Mouse (Mus musculus) ES-E14 (cell line): ENCODE results near the gene Rbms1. TPM values are rescaled to one million over a fixed set of nuclear protein-coding genes. Genes with fewer than 3 reads are reported as not detected.

Experiments used
- DNase-seq: peaks from one replicate; pipeline ENCODE4 v3.0.0-alpha.2; 2013; ENCODE audit warnings: low read depth, low spot score
- H3K27ac ChIP-seq: 2 replicates; pipeline ENCODE4 v1.5.1; 2012; ENCODE audit warnings: low read depth, mild to moderate bottlenecking, low read length, moderate library complexity, mixed read lengths; ENCODE audit not compliant: poor library complexity, insufficient read depth, severe bottlenecking
- H3K36me3 ChIP-seq: 2 replicates; pipeline ENCODE4 v1.6.1; 2012; ENCODE audit warnings: mild to moderate bottlenecking, low read length, moderate library complexity, mixed read lengths; ENCODE audit not compliant: control insufficient read depth, poor library complexity, insufficient read depth, severe bottlenecking
- H3K4me1 ChIP-seq, 2 experiments: fragments of 150-350 bp in 1 of 2; sonication (generic) in 1 of 2; 2 replicates each; pipeline ENCODE4 v1.6.1; 2012; ENCODE audit warnings: low read length in 2 of 2, mild to moderate bottlenecking in 1 of 2, mixed read lengths in 1 of 2; ENCODE audit not compliant: control insufficient read depth in 2 of 2, insufficient read depth in 2 of 2, poor library complexity in 1 of 2
- H3K4me3 ChIP-seq, 2 experiments: fragments of 150-350 bp in 1 of 2; sonication (generic) in 1 of 2; 2 replicates each; pipeline ENCODE4 v1.5.1; 2012; ENCODE audit warnings: low read length in 2 of 2, low read depth in 1 of 2, mild to moderate bottlenecking in 1 of 2, mixed read lengths in 1 of 2; ENCODE audit not compliant: insufficient read depth in 1 of 2, poor library complexity in 1 of 2, severe bottlenecking in 1 of 2
- H3K9ac ChIP-seq: 2 replicates; pipeline ENCODE4 v1.6.1; 2012; ENCODE audit warnings: low read depth, mild to moderate bottlenecking, low read length, mixed read lengths; ENCODE audit not compliant: poor library complexity, insufficient read depth, severe bottlenecking
- H3K9me3 ChIP-seq: fragments of 150-350 bp; sonication (generic); 2 replicates; pipeline ENCODE4 v1.6.1; 2012; ENCODE audit warnings: low read depth, mild to moderate bottlenecking, low read length; ENCODE audit not compliant: control insufficient read depth, insufficient read depth
- CHD2 ChIP-seq: IDR thresholded peaks from 2 replicates; pipeline ENCODE4 v1.6.1; 2014; ENCODE audit warnings: mild to moderate bottlenecking, low read depth, low read length, inconsistent platforms
- HCFC1 ChIP-seq: IDR thresholded peaks from 2 replicates; pipeline ENCODE4 v1.6.1; 2012; ENCODE audit warnings: low read length, inconsistent platforms, borderline replicate concordance; ENCODE audit not compliant: insufficient read depth
- MAFK ChIP-seq: IDR thresholded peaks from 2 replicates; pipeline ENCODE4 v1.6.1; 2014; ENCODE audit warnings: mild to moderate bottlenecking, low read depth, low read length, inconsistent platforms; ENCODE audit not compliant: insufficient read depth
- ZC3H11A ChIP-seq: IDR thresholded peaks from 2 replicates; pipeline ENCODE4 v1.6.1; 2012; ENCODE audit warnings: low read depth, mild to moderate bottlenecking, inconsistent platforms, low read length, borderline replicate concordance
- ZNF384 ChIP-seq: IDR thresholded peaks from 2 replicates; pipeline ENCODE4 v1.6.1; 2012; ENCODE audit warnings: low read depth, low read length, inconsistent platforms
- in situ Hi-C, 2 experiments: fragments of 600-800 bp; cut with MboI; formaldehyde crosslinking; loops; one replicate each; pipeline ENCODE4 v1.15.1; 2025; ENCODE audit warnings: low sequenced_read_pairs in 2 of 2, inconsistent platforms in 1 of 2; ENCODE audit not compliant: unreplicated experiment in 2 of 2
- total RNA-seq: library from RNA; depleted of rRNA; stranded (reverse); fragments of 300-350 nt; gene quantifications from 2 replicates; pipeline ENCODE4 v1.2.3, GENCODE M21; 2012

Rbms1 gene
- total RNA-seq, 1 experiment = 45.6 TPM

DNA sequence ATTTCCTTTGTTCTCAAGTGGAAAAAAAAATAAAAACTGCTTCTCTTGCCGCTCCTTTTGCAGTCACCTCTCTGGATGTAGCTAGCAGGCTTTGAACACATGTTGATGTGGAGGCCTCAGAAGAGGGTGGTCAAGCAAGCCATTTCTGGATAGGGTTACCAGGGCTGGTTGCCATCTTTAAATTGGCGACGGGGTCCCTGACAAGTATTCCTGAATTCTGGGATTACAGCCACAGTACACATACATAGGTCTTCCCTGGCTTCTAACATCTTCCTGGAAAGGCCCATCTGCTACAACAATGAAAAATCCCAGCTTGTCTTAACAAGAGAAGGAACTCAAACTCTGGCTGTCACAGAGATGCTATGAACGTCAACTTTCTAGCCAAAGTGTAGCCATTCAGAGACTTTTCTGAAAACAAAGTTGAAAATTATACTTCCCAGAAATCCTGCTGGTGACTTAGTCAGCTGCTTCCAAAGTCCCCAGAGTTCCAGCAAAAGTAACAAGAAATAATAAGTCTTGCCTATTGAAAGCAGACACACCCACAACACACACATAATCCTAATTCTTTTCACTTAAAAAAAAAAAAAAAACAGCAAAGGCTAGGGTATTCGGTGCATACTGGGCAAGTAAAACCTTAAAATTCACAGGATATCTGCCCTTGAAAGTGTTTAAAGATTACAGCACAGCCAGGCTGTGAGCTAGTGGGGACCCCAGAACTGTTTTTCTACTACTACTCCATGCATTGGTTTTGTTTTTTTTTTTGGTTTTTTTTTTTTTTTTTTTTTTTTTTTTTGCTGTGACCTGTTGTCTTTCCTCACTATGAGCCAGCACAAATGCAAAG is 80.6 kb downstream of the Rbms1 start:
- no peak overlapping the region for H3K9ac ChIP-seq
- no peak for DNase-seq
- H3K4me1 ChIP-seq = peaks cover 3 to 4% of the 10 kb centered on the region in 2 experiments; a peak in 1 of 4 replicates
- H3K36me3 ChIP-seq = no peaks in the 10 kb centered on the region
- in situ Hi-C loops = no loop called here
- H3K4me3 ChIP-seq = peak overlapping the region in 1 of 2 experiments; percentile 92; a peak in 1 of 4 replicates
- TF ChIP-seq MAFK = no peak
- TF ChIP-seq ZNF384 = peak; percentile 74
- H3K9me3 ChIP-seq = no peaks in the 10 kb centered on the region
- no peak overlapping the region for H3K27ac ChIP-seq

DNA sequence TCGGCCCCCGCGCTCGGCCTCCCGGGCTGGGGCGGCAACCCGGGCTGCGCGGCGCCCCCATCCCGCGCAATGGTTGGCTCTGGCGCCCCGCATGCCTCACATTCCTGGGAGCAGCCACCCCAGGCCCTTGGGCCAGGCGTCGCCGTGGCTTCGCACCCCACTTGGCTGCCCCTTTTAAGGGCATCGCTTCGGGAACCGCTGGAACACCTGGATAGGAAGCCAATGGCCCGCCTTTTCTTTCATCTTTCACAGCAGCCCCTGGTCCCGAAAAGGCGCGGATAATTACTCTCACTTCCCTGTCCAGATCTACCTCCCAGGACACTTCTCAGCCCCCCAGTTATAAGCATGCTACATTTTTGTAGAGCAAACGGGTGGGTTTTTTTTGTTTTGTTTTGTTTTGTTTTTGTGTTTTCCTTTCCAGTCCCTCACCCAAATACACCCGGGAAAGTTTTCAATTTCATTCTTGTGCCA is 81.4 kb downstream of the Rbms1 start:
- no peak for DNase-seq
- in situ Hi-C loops = no loop called here
- H3K4me1 ChIP-seq = peaks cover 3 to 7% of the 10 kb centered on the region in 2 experiments; a peak in 2 of 4 replicates
- no peak for TF ChIP-seq ZC3H11A
- no peak for TF ChIP-seq CHD2
- no peak for TF ChIP-seq MAFK
- TF ChIP-seq ZNF384 = no peak
- no peak for TF ChIP-seq HCFC1
- peak overlapping the region; percentile 87 to 92 for H3K4me3 ChIP-seq
- H3K27ac ChIP-seq = no peak overlapping the region
- peak overlapping the region; percentile 97 for H3K9ac ChIP-seq
- H3K36me3 ChIP-seq = no peaks in the 10 kb centered on the region
- H3K9me3 ChIP-seq = no peaks in the 10 kb centered on the region

DNA sequence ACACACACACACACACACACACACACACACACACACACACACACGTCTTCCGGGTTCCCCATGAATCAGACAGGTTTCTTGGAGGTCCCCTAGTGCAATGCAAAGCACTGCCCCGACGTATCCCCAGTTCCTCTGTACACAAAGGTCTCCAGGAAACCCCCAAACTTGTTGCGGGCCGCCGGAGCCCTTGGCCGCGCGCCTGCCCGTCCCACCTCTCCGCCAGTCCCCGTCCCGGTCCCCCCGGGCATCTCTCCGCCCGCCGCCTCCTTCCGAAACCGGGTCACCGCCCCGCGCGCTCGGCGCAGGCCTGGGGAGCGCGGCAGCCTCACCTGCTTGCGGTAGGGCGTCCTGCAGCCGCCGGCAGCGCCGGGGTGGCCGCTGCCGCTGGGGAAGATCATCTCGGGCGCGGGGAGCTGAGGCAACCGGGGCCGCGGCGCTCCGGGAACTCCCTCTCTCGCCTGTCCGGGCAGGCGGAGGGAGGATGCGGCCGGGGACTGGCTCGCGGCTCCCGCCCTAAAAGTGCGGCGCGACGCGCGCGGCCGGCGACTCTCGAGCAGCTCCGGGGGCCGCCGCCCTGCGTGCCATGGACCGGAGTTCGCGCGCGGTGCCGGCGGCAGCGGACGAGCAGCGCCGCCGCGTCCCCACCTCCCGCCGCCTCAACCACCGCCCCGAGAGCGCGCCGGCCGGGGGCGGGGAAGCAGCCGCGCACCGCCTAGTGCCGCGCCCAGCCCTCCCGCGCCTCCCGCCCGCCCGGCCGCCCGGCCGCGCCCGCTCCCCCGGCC is 82.0 kb downstream of the Rbms1 start:
- Histone ChIP-seq H3K9ac (peak overlapping the region; percentile 97), H3K9me3 (no peaks in the 10 kb centered on the region), H3K4me1 (peaks cover 3 to 10% of the 10 kb centered on the region in 2 experiments; a peak in 2 of 4 replicates), H3K27ac (peak overlapping the region; percentile 44; the same call in 1 of the 2 replicates), H3K36me3 (no peaks in the 10 kb centered on the region), H3K4me3 (peak overlapping the region; percentile 87 to 92)
- DNase-seq = no peak
- in situ Hi-C loops = no loop called here
- TF ChIP-seq HCFC1 (no peak), ZNF384 (0 out of 2 replicates have a peak, but pooled peaks have one; percentile 4)

DNA sequence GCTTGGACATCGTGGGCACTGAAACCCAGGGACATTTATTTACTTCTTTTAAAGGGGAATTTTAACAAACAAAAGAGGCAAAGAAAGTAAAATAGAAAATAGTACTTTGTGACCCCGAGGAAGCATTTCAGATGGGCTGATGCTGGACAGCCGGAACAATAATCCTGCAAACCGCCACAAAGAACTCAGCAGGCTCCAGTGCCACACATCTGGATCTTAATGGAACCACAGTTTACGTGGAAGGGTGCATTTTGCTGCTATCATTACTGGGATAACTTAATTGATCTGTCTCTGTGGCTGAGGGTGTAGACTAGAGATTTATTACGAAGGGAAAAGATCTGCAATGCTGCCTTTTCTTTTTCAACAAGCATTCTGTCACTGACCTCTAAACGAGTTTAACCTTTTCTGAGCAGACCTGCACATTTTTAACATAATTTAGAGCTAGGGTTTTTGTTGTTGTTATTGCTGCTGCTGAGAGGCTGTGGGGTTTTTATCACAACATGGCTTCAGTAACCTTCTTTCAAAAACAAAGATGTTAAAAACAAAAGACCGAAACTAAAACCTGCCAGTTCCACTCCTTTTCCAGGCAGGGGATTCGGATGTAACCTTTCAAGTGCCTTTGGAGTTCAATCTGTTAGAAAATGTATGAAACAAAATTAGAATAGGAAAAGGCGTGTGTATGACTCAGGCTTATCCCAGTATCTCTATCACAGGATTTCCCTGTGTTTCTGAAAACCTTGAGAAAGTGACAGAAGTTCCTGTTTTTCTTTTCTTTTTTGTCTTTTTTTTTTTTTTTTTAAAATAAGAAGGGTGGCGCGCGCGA is 82.8 kb downstream of the Rbms1 start:
- Histone ChIP-seq H3K36me3 (no peaks in the 10 kb centered on the region), H3K4me1 (peaks cover 3 to 11% of the 10 kb centered on the region in 2 experiments; a peak in 2 of 4 replicates), H3K9me3 (no peaks in the 10 kb centered on the region), H3K27ac (no peak overlapping the region), H3K4me3 (peak overlapping the region; percentile 87 to 92), H3K9ac (no peak overlapping the region; the same call in 1 of the 2 replicates)
- in situ Hi-C loops = no loop called here
- TF ChIP-seq ZC3H11A (no peak), ZNF384 (peak; percentile 71; the same call in 1 of the 2 replicates)
- no peak for DNase-seq
